Mouse (Mus musculus) layer of hippocampus, adult 11-12 months (tissue): ENCODE data around the gene Cradd.

ENCODE experiments used
- DNase-seq: peaks from one replicate; pipeline ENCODE4 v3.0.0; 2022; ENCODE audit warnings: low spot score

Gene Cradd

GRCm38 (mm10) chr10:95332596-95332995 is 8.7 kb upstream of the Cradd start:
- no peak for DNase-seq

- DNase-seq = no peak
Observed at GRCm38 (mm10) chr10:95330375-95331363, 6.7 kb upstream of the Cradd start.

- DNase-seq = no peak
Observed at GRCm38 (mm10) chr10:95329884-95330283, 6.0 kb upstream of the Cradd start.

- DNase-seq = no peak
Observed at GRCm38 (mm10) chr10:95324278-95324631, 322 bp upstream of the Cradd start.

- peak; percentile 42 for DNase-seq
Observed at GRCm38 (mm10) chr10:95322076-95323070, 1.6 kb downstream of the Cradd start.

- no peak for DNase-seq
Observed at GRCm38 (mm10) chr10:95319001-95319400, 4.9 kb downstream of the Cradd start.

GRCm38 (mm10) chr10:95318392-95318708 is 5.6 kb downstream of the Cradd start:
- no peak for DNase-seq

GRCm38 (mm10) chr10:95317581-95318391 is 6.1 kb downstream of the Cradd start:
- no peak for DNase-seq

GRCm38 (mm10) chr10:95317091-95317490 is 6.8 kb downstream of the Cradd start:
- DNase-seq = no peak

GRCm38 (mm10) chr10:95316675-95317074 is 7.3 kb downstream of the Cradd start:
- DNase-seq = no peak

- no peak for DNase-seq
Observed at GRCm38 (mm10) chr10:95315801-95316474, 8.0 kb downstream of the Cradd start.

- no peak for DNase-seq
Observed at GRCm38 (mm10) chr10:95315321-95315720, 8.6 kb downstream of the Cradd start.

- DNase-seq = no peak
Observed at GRCm38 (mm10) chr10:95314019-95314418, 9.9 kb downstream of the Cradd start.

- no peak for DNase-seq
Observed at GRCm38 (mm10) chr10:95313524-95313923, 10.4 kb downstream of the Cradd start.

- DNase-seq = no peak
Observed at GRCm38 (mm10) chr10:95310688-95311441, 13.1 kb downstream of the Cradd start.

GRCm38 (mm10) chr10:95309412-95310322 is 14.3 kb downstream of the Cradd start:
- no peak for DNase-seq

- no peak for DNase-seq
Observed at GRCm38 (mm10) chr10:95308991-95309390, 14.9 kb downstream of the Cradd start.

GRCm38 (mm10) chr10:95307916-95308315 is 16.0 kb downstream of the Cradd start:
- DNase-seq = no peak

GRCm38 (mm10) chr10:95306824-95307552 is 16.9 kb downstream of the Cradd start:
- DNase-seq = no peak
